Mouse (Mus musculus) intestine, embryonic 15.5 days (tissue): Measurements from ENCODE around the gene Dcst1. TPM values are rescaled to one million over a fixed set of nuclear protein-coding genes. Genes with fewer than 3 reads are reported as not detected.

Experiments
- ATAC-seq: fragments of 200-750 bp; cut with Nextera tagmentation; 2 replicates; pipeline ENCODE4 v1.8.0; 2017; ENCODE audit warnings: moderate TSS enrichment, moderate library complexity
- H3K27ac ChIP-seq: fragments of 300-500 bp; sonication (generic); 2 replicates; pipeline ENCODE4 v1.5.1; 2015; ENCODE audit warnings: mild to moderate bottlenecking, inconsistent platforms
- H3K27me3 ChIP-seq: fragments of 300-500 bp; sonication (generic); replicated peaks from 2 replicates; pipeline ENCODE4 v1.6.1; 2015; ENCODE audit warnings: inconsistent platforms
- H3K36me3 ChIP-seq: fragments of 300-500 bp; sonication (generic); 2 replicates; pipeline ENCODE4 v1.6.1; 2015; ENCODE audit warnings: inconsistent platforms
- H3K4me1 ChIP-seq: fragments of 300-500 bp; sonication (generic); replicated peaks from 2 replicates; pipeline ENCODE4 v1.6.1; 2015; ENCODE audit warnings: inconsistent platforms
- H3K4me2 ChIP-seq: fragments of 300-500 bp; sonication (generic); replicated peaks from 2 replicates; pipeline ENCODE4 v1.6.1; 2015; ENCODE audit warnings: mild to moderate bottlenecking, inconsistent platforms
- H3K4me3 ChIP-seq: fragments of 300-500 bp; sonication (generic); replicated peaks from 2 replicates; pipeline ENCODE4 v1.5.1; 2015; ENCODE audit warnings: inconsistent platforms
- H3K9ac ChIP-seq: fragments of 300-500 bp; sonication (generic); 2 replicates; pipeline ENCODE4 v1.6.1; 2015; ENCODE audit warnings: inconsistent platforms
- H3K9me3 ChIP-seq: fragments of 300-500 bp; sonication (generic); 2 replicates; pipeline ENCODE4 v1.6.1; 2016; ENCODE audit warnings: inconsistent platforms
- WGBS: fragments of 180-500 bp; shearing (Covaris S2); methylation state at CpG from one replicate; pipeline ENCODE4 v1.1.7; 2015; 5-methylcytosine and 5-hydroxymethylcytosine counted together
- polyA plus RNA-seq: library from polyadenylated mRNA; unstranded; fragments of >200 nt; fragmentation: Nextera tagmentation; extraction: Ambion mirVana; gene quantifications from 2 replicates; pipeline ENCODE4 v1.2.1, GENCODE M21; 2015

Dcst1 gene
- polyA plus RNA-seq, 1 experiment from 2014 or later: 1.6 TPM

GRCm38 (mm10) chr3:89322514-89323165 is 42.4 kb downstream of the Dcst1 start, which contains the start of gene Efna3:
Gene Efna3, minus strand, starts transcription at chr3:89322965.
- peak within 1 kb of the TSS; percentile 98 for H3K4me2 ChIP-seq
- H3K4me3 ChIP-seq: peak within 1 kb of the TSS; percentile 61
- ATAC-seq: peak; percentile 57
- no peaks in the 10 kb centered on the region for H3K36me3 ChIP-seq
- 1% methylated on average over 53 of the region's 53 CpGs for WGBS
- H3K4me1 ChIP-seq: peaks cover 36% of the 10 kb centered on the region
- peaks cover 43% of the 10 kb centered on the region for H3K27me3 ChIP-seq
- peak within 1 kb of the TSS; percentile 40; the same call in 1 of the 2 replicates for H3K27ac ChIP-seq
- peak within 1 kb of the TSS; percentile 57 for H3K9ac ChIP-seq
- H3K9me3 ChIP-seq: no peaks in the 10 kb centered on the region

DNA sequence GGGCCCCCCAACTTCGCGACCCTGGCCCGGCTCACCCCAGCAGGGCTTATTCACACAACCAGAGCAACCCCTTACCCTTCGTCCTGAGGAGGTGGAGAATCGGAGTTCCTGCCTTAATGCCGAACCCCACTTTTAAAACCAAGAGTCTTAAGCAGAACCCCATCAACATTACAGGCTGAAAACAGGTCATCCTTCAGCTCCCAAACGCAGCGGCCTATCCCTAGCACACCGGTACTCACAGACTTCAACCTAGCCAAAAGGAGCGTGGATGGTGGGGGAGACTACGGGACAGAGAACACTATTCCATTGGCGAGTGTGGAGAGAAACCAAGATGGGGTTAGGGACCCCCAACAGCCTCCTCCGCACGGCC is 42.9 kb downstream of the Dcst1 start:
- 0 out of 2 replicates have a peak, but pooled peaks have one; percentile 0 for ATAC-seq
- Histone ChIP-seq H3K4me1 (peaks cover 39% of the 10 kb centered on the region), H3K27ac (peak overlapping the region; percentile 40; the same call in 1 of the 2 replicates), H3K27me3 (peaks cover 43% of the 10 kb centered on the region), H3K4me3 (peak overlapping the region; percentile 61), H3K4me2 (peak overlapping the region; percentile 98), H3K9me3 (no peaks in the 10 kb centered on the region), H3K36me3 (no peaks in the 10 kb centered on the region), H3K9ac (peak overlapping the region; percentile 57)
- WGBS: 0% methylated on average over 14 of the region's 14 CpGs

- Histone ChIP-seq H3K4me3 (peak overlapping the region; percentile 61), H3K36me3 (no peaks in the 10 kb centered on the region), H3K27me3 (peaks cover 43% of the 10 kb centered on the region), H3K9ac (peak overlapping the region; percentile 57), H3K4me1 (peaks cover 43% of the 10 kb centered on the region), H3K9me3 (no peaks in the 10 kb centered on the region), H3K27ac (peak overlapping the region; percentile 44; the same call in 1 of the 2 replicates), H3K4me2 (peak overlapping the region; percentile 98)
- 2% methylated on average over 65 of the region's 66 CpGs for WGBS
- no peak for ATAC-seq
These were observed 43.6 kb downstream of the Dcst1 start for GRCm38 (mm10) chr3:89321183-89322130.

GRCm38 (mm10) chr3:89320581-89321182 is 44.4 kb downstream of the Dcst1 start:
- H3K9ac ChIP-seq: peak overlapping the region; percentile 57
- peaks cover 43% of the 10 kb centered on the region for H3K27me3 ChIP-seq
- H3K36me3 ChIP-seq: no peaks in the 10 kb centered on the region
- no peaks in the 10 kb centered on the region for H3K9me3 ChIP-seq
- WGBS: 1% methylated on average over 41 of the region's 41 CpGs
- peak; percentile 20 for ATAC-seq
- peaks cover 51% of the 10 kb centered on the region for H3K4me1 ChIP-seq
- peak overlapping the region; percentile 61 for H3K4me3 ChIP-seq
- peak overlapping the region; percentile 98 for H3K4me2 ChIP-seq
- H3K27ac ChIP-seq: peak overlapping the region; percentile 44; the same call in 1 of the 2 replicates

DNA sequence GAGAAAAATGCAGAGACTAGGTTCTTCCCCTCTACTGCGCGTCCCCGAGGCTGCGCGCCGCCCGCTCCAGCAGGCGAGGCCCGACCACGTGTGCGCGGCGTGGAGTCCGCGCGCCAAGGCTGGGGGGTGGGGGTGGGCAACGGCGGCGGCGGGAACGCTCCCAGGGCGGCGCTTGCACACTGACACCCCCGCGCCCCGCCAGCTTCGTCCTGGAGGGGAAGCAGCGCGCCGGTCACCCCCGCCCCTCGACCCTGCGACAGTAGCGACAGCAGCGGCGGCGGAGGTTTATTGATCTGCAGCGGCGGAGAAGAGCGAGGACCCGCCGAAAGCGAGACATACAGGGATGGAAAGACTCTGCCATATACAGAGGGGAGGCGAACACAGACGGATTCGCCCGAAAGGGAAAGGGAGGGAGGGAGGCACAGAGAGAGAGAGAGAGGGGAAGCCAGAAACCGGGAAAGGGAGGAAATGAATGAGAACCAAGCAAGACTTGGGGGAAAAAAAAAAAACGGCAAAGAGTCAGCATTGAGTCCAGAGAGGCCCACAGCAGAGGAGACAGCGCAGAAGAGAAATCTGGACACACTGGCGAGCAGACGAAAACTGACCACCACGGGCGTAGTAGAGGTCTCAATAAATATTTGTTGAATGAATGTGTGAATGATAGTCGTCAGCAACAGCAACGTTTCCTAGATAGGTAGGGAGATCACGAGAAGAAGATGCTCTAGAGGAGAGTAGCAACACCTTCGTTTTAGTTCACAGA is 45.3 kb downstream of the Dcst1 start:
- no peaks in the 10 kb centered on the region for H3K9me3 ChIP-seq
- H3K27me3 ChIP-seq: peaks cover 43% of the 10 kb centered on the region
- peak overlapping the region; percentile 98 for H3K4me2 ChIP-seq
- 1% methylated on average over 57 of the region's 58 CpGs for WGBS
- H3K4me1 ChIP-seq: peaks cover 60% of the 10 kb centered on the region
- peak overlapping the region; percentile 61 for H3K4me3 ChIP-seq
- no peak for ATAC-seq
- H3K9ac ChIP-seq: peak overlapping the region; percentile 43; the same call in 1 of the 2 replicates
- no peaks in the 10 kb centered on the region for H3K36me3 ChIP-seq
- H3K27ac ChIP-seq: no peak overlapping the region

DNA sequence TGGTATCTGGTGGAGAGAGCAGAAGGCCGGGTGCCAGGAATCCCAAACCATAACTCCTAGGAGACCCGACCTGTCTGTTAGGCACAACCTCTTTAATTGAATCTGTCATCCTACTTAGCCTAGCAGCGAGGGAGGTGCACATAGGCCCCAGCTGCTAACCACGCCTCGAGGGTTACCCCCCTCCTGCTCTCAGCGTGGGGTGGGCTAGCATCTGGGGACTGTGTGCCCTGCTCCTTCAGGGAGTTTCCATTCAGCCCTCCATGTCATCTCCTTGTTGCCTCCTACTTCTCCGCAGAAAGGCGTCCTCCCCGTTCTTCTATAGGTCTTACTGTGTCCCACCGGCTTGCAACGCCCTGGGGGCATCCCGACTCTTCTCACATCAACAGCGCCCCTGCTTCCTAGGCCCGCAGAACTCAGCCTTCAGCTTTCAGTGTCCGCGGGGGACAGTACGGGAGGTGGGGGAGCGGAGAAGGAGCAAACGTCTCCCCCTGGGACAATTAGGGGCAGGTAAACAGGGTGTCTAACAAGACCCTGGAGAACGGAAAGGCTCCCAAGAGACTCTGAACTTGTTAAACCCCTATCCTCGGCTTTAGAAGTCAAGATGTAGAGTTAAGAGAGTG is 46.0 kb downstream of the Dcst1 start:
- Histone ChIP-seq H3K27me3 (peaks cover 43% of the 10 kb centered on the region), H3K9ac (no peak overlapping the region), H3K4me2 (peak overlapping the region; percentile 98), H3K36me3 (no peaks in the 10 kb centered on the region), H3K4me1 (peaks cover 64% of the 10 kb centered on the region), H3K4me3 (peak overlapping the region; percentile 61), H3K27ac (no peak overlapping the region), H3K9me3 (no peaks in the 10 kb centered on the region)
- WGBS: 25% methylated on average over 21 of the region's 21 CpGs
- no peak for ATAC-seq

DNA sequence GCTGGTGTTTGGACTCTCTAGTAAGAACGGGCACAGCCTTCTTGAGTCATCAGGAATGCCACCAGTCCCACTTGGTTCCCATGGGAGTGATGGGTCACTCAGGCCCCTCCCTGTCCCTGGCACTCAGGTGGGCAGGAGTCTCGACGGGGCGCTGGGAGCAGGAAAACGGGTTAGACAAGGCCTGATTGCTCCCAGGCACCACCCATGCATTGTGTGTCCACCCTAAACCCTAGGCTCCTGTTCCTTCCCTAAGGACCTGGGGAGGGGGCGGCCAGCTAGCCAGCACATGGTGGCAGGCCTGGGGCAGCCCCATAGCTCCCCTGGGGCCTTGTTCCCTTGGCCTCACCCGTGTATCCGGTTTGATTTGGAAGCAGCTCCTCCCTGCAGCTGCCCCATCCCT is 46.7 kb downstream of the Dcst1 start:
- H3K36me3 ChIP-seq: no peaks in the 10 kb centered on the region
- 77% methylated on average over 8 of the region's 8 CpGs for WGBS

GRCm38 (mm10) chr3:89317246-89317645 is 47.8 kb downstream of the Dcst1 start:
- H3K4me1 ChIP-seq: peaks cover 62% of the 10 kb centered on the region
- peak overlapping the region; percentile 61; the same call in 1 of the 2 replicates for H3K4me2 ChIP-seq

More for the DNA sequence above, 46.7 kb downstream of the Dcst1 start:
- Histone ChIP-seq H3K4me3 (no peak overlapping the region), H3K27ac (no peak overlapping the region), H3K4me1 (peaks cover 64% of the 10 kb centered on the region), H3K27me3 (peaks cover 43% of the 10 kb centered on the region), H3K9ac (no peak overlapping the region), H3K9me3 (no peaks in the 10 kb centered on the region), H3K4me2 (no peak overlapping the region)
- no peak for ATAC-seq

GRCm38 (mm10) chr3:89316833-89317232 is 48.2 kb downstream of the Dcst1 start:
- no peaks in the 10 kb centered on the region for H3K36me3 ChIP-seq
- WGBS: 0% methylated on average over 4 of the region's 4 CpGs
- H3K27ac ChIP-seq: peak overlapping the region; percentile 17; the same call in 1 of the 2 replicates
- ATAC-seq: peak; percentile 48
- H3K4me3 ChIP-seq: no peak overlapping the region
- H3K4me2 ChIP-seq: peak overlapping the region; percentile 61
- peaks cover 37% of the 10 kb centered on the region for H3K27me3 ChIP-seq
- H3K4me1 ChIP-seq: peaks cover 58% of the 10 kb centered on the region
- H3K9ac ChIP-seq: 0 out of 2 replicates have a peak overlapping the region, but pooled peaks have one; percentile 8
- H3K9me3 ChIP-seq: no peaks in the 10 kb centered on the region

More at GRCm38 (mm10) chr3:89317246-89317645, 47.8 kb downstream of the Dcst1 start:
- H3K27ac ChIP-seq: no peak overlapping the region
- no peak for ATAC-seq
- peaks cover 40% of the 10 kb centered on the region for H3K27me3 ChIP-seq
- H3K9me3 ChIP-seq: no peaks in the 10 kb centered on the region
- 66% methylated on average over 6 of the region's 6 CpGs for WGBS
- no peak overlapping the region for H3K9ac ChIP-seq
- H3K36me3 ChIP-seq: no peaks in the 10 kb centered on the region
- H3K4me3 ChIP-seq: no peak overlapping the region

DNA sequence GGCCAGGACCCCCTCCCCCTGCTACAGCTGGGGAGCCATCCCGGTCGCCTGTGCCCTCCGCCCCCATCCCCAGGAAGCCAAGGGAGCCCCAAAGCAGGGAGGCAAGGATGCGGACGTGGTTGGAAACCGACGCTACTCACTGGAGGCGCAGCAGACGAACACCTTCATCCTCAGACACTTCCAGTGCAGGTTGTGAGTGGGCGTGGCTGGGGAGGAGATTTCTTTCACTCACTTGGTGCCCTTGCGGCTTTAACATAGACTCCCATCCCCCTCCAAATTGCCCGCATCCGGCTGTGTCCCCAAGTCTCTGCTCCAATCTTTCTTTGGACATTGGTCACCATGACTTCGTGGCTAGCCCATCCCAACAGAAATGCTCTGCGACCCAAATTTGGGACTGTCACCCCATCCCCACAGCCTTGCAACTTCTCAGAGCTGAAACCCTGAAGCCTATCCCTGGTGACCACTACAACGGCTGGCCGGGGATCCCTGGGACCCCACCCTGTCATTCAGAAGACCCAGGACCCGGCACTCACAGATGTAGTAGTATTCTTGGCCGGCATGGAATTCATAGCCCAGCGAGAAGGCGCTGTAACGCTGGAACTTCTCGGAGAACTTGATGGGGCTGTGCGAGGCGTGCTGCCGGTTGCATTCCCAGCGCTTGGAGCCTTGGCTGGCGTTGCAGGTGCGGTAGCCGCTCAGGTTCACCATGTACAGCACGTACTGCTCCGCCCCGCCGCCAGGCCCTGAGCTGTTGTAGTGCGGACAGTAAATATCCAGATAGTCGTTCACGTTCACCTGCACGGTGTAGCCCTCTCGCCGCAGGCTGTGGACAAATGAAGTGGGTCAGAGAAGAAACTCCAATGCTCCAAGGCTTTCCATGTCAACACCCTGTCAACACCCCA is 48.9 kb downstream of the Dcst1 start:
- H3K27ac ChIP-seq: peak overlapping the region; percentile 17; the same call in 1 of the 2 replicates
- H3K27me3 ChIP-seq: peaks cover 32% of the 10 kb centered on the region
- H3K4me2 ChIP-seq: peak overlapping the region; percentile 61
- H3K4me1 ChIP-seq: peaks cover 51% of the 10 kb centered on the region
- peak overlapping the region; percentile 27 for H3K4me3 ChIP-seq
- no peaks in the 10 kb centered on the region for H3K36me3 ChIP-seq
- peak; percentile 40 for ATAC-seq
- WGBS: 15% methylated on average over 39 of the region's 40 CpGs
- peak overlapping the region; percentile 8; the same call in 1 of the 2 replicates for H3K9ac ChIP-seq
- H3K9me3 ChIP-seq: no peaks in the 10 kb centered on the region
